Mouse (Mus musculus): ENCODE measurements around the gene Olfr131. TPM values are rescaled to one million over a fixed set of nuclear protein-coding genes. Genes with fewer than 3 reads are reported as not detected.
"Not testable (repeated sequence)": the region's sequence is repeated elsewhere in the genome, so short reads cannot be mapped to it uniquely, and the experiment has no call there.

The Olfr131 gene
- not detected in 2 replicates for polyA plus RNA-seq (2014; fragmentation: Nextera tagmentation; extraction: Ambion mirVana)

DNA sequence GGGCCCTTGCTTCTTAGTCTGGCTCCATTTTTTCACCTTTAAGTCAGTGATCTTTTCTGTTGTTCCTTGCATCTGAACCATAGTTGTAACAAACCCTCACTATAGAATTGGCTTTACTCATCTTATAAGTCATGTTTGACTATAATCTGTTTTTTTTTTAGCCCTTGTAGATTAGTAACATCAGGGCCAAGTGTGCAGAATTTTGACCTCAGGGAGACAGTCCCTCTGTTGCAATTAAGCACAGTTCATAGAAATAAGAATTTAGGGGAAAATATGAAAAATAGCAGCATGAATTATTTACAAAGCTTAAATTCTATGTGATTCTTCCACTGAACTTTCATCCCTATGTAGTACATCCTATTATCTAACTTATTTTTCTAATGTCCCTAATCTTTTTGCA lies at the start of gene Olfr131:
Olfr131 (minus strand) TSS at position 101 of the 400 bp plus-strand sequence.
- Histone ChIP-seq H3K4me2 (replicated peaks; ENCODE audit: low read depth, low read length) (no peak within 1 kb of the TSS), H3K4me1 (ENCODE audit: control insufficient read depth, insufficient read depth, low read length) (no peaks in the 10 kb centered on the region), H3K9ac (ENCODE audit: low read depth, low read length) (no peak within 1 kb of the TSS), H3K27me3 (ENCODE audit: control insufficient read depth, insufficient read depth, low read length) (no peaks in the 10 kb centered on the region), H3K9me3 (ENCODE audit: control insufficient read depth, low read length) (no peaks in the 10 kb centered on the region), H3K36me3 (ENCODE audit: control insufficient read depth, insufficient read depth, low read length) (no peaks in the 10 kb centered on the region), H3K4me3 (ENCODE audit: low read length) (no peak within 1 kb of the TSS), H3K27ac (ENCODE audit: low read depth, low read length) (no peak within 1 kb of the TSS)
- ATAC-seq (ENCODE audit: low FRiP score, low TSS enrichment) = no peak

DNA sequence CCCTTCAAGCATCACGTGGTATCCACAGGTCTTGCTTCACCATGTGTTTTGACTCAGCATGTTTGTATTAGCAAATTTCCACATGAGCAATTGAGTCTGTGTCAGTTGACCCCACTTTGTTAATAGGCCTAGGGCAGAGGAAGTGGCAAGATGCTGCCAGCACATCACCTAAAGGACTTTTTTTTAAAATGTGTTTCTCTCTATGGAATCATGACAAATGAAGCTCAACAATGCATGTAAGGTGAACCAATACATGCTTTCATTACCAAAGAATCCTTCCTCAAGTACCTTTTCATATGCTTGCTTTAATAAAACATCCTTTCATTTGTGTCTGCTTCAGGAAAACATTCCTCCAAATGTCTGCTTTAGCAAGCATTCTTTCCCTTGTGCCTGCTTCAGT lies 45.9 kb upstream of the Olfr131 start, which contains the start of gene Olfr132:
Olfr132 (minus strand) TSS at position 101 of the 400 bp plus-strand sequence.
- no peak within 1 kb of the TSS for H3K9ac ChIP-seq (ENCODE audit: low read depth, low read length)
- H3K36me3 ChIP-seq (ENCODE audit: control insufficient read depth, insufficient read depth, low read length) = no peaks in the 10 kb centered on the region
- 71% methylated on average over 1 of the region's 1 CpGs for WGBS
- no peaks in the 10 kb centered on the region for H3K9me3 ChIP-seq (ENCODE audit: control insufficient read depth, low read length)
- no peak for ATAC-seq (ENCODE audit: low FRiP score, low TSS enrichment)
- H3K4me2 ChIP-seq (replicated peaks; ENCODE audit: low read depth, low read length) = no peak within 1 kb of the TSS
- no peak within 1 kb of the TSS for H3K4me3 ChIP-seq (ENCODE audit: low read length)
- no peak within 1 kb of the TSS for H3K27ac ChIP-seq (ENCODE audit: low read depth, low read length)
- no peaks in the 10 kb centered on the region for H3K27me3 ChIP-seq (ENCODE audit: control insufficient read depth, insufficient read depth, low read length)
- no peaks in the 10 kb centered on the region for H3K4me1 ChIP-seq (ENCODE audit: control insufficient read depth, insufficient read depth, low read length)

DNA sequence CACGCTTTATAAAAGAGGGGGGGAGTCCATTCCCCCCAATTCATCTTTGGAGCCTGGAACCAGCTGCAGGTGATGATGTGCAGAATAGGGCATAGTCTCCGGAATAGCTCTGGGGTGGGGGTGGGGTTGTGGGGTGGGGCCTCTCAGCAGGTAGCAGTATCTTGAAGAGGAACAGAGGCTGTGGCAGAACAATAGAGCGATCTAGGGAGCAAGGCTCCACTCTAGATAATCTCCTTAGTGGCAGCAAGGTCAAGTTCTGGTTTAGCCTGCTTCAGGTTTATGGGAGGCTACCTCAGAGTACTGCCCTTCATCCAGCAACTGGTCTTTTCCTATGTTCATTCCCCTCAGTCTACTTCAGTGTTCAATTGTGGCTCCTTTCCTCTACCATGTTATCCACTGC lies 36.9 kb upstream of the Olfr131 start:
- not testable (repeated sequence) for H3K27ac ChIP-seq (ENCODE audit: low read depth, low read length); H3K9ac ChIP-seq (ENCODE audit: low read depth, low read length); H3K36me3 ChIP-seq (ENCODE audit: control insufficient read depth, insufficient read depth, low read length); H3K9me3 ChIP-seq (ENCODE audit: control insufficient read depth, low read length); H3K4me1 ChIP-seq (ENCODE audit: control insufficient read depth, insufficient read depth, low read length); ATAC-seq (ENCODE audit: low FRiP score, low TSS enrichment); H3K27me3 ChIP-seq (ENCODE audit: control insufficient read depth, insufficient read depth, low read length); H3K4me2 ChIP-seq (replicated peaks; ENCODE audit: low read depth, low read length); H3K4me3 ChIP-seq (ENCODE audit: low read length)
- 68% methylated on average over 3 of the region's 3 CpGs for WGBS

DNA sequence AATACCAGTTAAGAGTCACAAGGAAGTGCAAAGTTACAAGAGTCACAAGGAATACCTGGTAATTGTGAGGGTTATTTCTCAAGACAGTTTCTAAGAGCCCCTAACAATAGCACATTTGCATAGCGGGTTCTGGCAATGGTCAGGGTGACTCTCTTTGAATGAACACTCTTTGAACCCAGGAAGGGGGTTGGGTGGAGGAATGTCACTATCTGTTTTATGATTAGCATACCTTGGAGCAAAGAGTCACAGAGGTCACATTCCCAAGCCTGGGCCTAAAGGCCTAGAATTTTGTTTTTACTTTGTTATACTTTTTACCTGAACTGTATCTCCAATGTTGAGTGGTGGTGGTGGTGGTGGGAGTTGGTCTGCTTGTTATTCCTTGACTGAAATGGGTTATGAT lies 35.7 kb upstream of the Olfr131 start:
- ATAC-seq (ENCODE audit: low FRiP score, low TSS enrichment); H3K9me3 ChIP-seq (ENCODE audit: control insufficient read depth, low read length); H3K36me3 ChIP-seq (ENCODE audit: control insufficient read depth, insufficient read depth, low read length); H3K4me1 ChIP-seq (ENCODE audit: control insufficient read depth, insufficient read depth, low read length); H3K9ac ChIP-seq (ENCODE audit: low read depth, low read length); H3K4me2 ChIP-seq (replicated peaks; ENCODE audit: low read depth, low read length); H3K27me3 ChIP-seq (ENCODE audit: control insufficient read depth, insufficient read depth, low read length); H3K4me3 ChIP-seq (ENCODE audit: low read length); H3K27ac ChIP-seq (ENCODE audit: low read depth, low read length): not testable (repeated sequence)
- 83% methylated on average over 1 of the region's 1 CpGs for WGBS

DNA sequence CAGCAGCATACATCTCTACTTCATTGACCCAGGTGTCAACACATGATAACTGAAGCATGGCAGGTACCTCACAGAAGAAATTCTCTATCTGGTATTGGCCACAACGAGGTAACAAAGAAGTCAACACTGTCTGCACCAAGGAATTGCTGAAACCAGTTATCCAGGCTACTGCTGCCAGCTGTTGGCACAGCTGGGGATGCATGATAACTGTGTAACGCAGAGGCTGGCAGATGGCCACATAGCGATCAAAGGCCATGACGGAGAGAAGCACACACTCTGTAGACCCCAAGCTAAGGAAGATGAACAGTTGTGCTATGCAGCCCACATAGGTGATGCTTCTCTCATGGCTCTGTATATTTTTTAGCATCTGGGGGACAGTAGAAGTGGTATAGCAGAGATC lies 6.1 kb downstream of the Olfr131 start:
- Histone ChIP-seq H3K9ac (ENCODE audit: low read depth, low read length) (no peak overlapping the region), H3K4me2 (replicated peaks; ENCODE audit: low read depth, low read length) (no peak overlapping the region), H3K27me3 (ENCODE audit: control insufficient read depth, insufficient read depth, low read length) (no peaks in the 10 kb centered on the region), H3K36me3 (ENCODE audit: control insufficient read depth, insufficient read depth, low read length) (no peaks in the 10 kb centered on the region), H3K9me3 (ENCODE audit: control insufficient read depth, low read length) (no peaks in the 10 kb centered on the region), H3K4me3 (ENCODE audit: low read length) (no peak overlapping the region), H3K4me1 (ENCODE audit: control insufficient read depth, insufficient read depth, low read length) (no peaks in the 10 kb centered on the region), H3K27ac (ENCODE audit: low read depth, low read length) (no peak overlapping the region)
- 81% methylated on average over 4 of the region's 4 CpGs for WGBS
- no peak for ATAC-seq (ENCODE audit: low FRiP score, low TSS enrichment)

DNA sequence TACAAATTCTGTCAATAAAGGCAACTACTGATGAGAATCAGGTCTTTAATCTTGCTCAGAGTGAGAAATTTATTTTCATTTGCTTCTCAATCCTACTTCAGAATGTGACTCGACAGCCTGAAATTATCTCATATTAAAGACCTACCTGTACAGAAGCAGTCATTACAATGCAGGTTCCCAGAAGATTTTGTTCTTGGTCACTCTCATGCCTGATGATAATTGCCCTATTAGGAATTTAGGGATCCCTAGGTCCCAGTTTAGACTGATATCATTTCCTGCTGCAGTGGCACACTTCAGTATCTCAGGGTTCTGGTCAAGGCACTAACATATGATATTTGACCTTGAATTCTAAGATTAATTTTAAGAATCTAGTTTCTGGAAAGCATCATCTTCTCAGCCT lies 24.9 kb downstream of the Olfr131 start, which contains the start of gene Olfr130:
Olfr130 (plus strand) TSS at position 301 of the 400 bp plus-strand sequence.
- 97% methylated on average over 1 of the region's 1 CpGs for WGBS
- no peaks in the 10 kb centered on the region for H3K27me3 ChIP-seq (ENCODE audit: control insufficient read depth, insufficient read depth, low read length)
- H3K4me1 ChIP-seq (ENCODE audit: control insufficient read depth, insufficient read depth, low read length) = no peaks in the 10 kb centered on the region
- H3K4me2 ChIP-seq (replicated peaks; ENCODE audit: low read depth, low read length) = no peak within 1 kb of the TSS
- H3K4me3 ChIP-seq (ENCODE audit: low read length) = no peak within 1 kb of the TSS
- ATAC-seq (ENCODE audit: low FRiP score, low TSS enrichment) = no peak
- no peak within 1 kb of the TSS for H3K9ac ChIP-seq (ENCODE audit: low read depth, low read length)
- no peaks in the 10 kb centered on the region for H3K36me3 ChIP-seq (ENCODE audit: control insufficient read depth, insufficient read depth, low read length)
- H3K9me3 ChIP-seq (ENCODE audit: control insufficient read depth, low read length) = no peaks in the 10 kb centered on the region
- no peak within 1 kb of the TSS for H3K27ac ChIP-seq (ENCODE audit: low read depth, low read length)

DNA sequence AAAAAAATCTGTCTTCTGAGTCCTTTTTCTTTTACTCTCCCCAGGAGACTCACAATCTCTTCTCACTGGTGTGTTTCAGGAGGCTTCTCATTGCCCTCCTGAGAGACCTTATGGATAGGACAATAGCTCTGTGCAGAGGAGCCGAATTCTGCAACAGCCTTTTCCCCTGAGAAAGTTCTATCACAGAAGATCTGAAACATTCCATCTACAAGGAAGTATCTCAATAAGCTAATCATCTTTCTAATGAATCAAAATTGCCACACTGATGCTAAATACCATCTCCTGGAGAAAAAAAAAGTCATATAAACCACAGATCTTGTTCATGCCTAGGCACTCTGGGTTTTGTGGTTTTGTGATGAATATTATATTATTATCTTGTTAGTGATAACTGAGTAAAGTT lies 28.5 kb downstream of the Olfr131 start, which contains the start of gene Olfr129:
Olfr129 (minus strand) TSS at position 101 of the 400 bp plus-strand sequence.
- H3K9ac ChIP-seq (ENCODE audit: low read depth, low read length) = no peak within 1 kb of the TSS
- H3K4me2 ChIP-seq (replicated peaks; ENCODE audit: low read depth, low read length) = no peak within 1 kb of the TSS
- no peaks in the 10 kb centered on the region for H3K4me1 ChIP-seq (ENCODE audit: control insufficient read depth, insufficient read depth, low read length)
- no peaks in the 10 kb centered on the region for H3K36me3 ChIP-seq (ENCODE audit: control insufficient read depth, insufficient read depth, low read length)
- no peaks in the 10 kb centered on the region for H3K27me3 ChIP-seq (ENCODE audit: control insufficient read depth, insufficient read depth, low read length)
- H3K27ac ChIP-seq (ENCODE audit: low read depth, low read length) = no peak within 1 kb of the TSS
- 73% methylated on average over 1 of the region's 1 CpGs for WGBS
- no peak within 1 kb of the TSS for H3K4me3 ChIP-seq (ENCODE audit: low read length)
- no peak for ATAC-seq (ENCODE audit: low FRiP score, low TSS enrichment)
- no peaks in the 10 kb centered on the region for H3K9me3 ChIP-seq (ENCODE audit: control insufficient read depth, low read length)

Other genes starting within 250 kb of the Olfr131 start
- gene Olfr126, start 241.2 kb downstream of the Olfr131 start, polyA plus RNA-seq (2014; fragmentation: Nextera tagmentation; extraction: Ambion mirVana) = not detected in 2 replicates
- gene Olfr127, start 188.3 kb downstream of the Olfr131 start, polyA plus RNA-seq (2014; fragmentation: Nextera tagmentation; extraction: Ambion mirVana) = not detected in 2 replicates
- not detected in 2 replicates for gene Olfr128, start 168.1 kb downstream of the Olfr131 start, polyA plus RNA-seq (2014; fragmentation: Nextera tagmentation; extraction: Ambion mirVana)
- gene Olfr761, start 135.6 kb downstream of the Olfr131 start, polyA plus RNA-seq (2014; fragmentation: Nextera tagmentation; extraction: Ambion mirVana) = not detected in 2 replicates
- not detected in 2 replicates for gene Olfr129, start 28.6 kb downstream of the Olfr131 start, polyA plus RNA-seq (2014; fragmentation: Nextera tagmentation; extraction: Ambion mirVana)
- gene Olfr130, start 24.8 kb downstream of the Olfr131 start, polyA plus RNA-seq (2014; fragmentation: Nextera tagmentation; extraction: Ambion mirVana) = not detected in 2 replicates
- gene Olfr132, start 45.8 kb upstream of the Olfr131 start, polyA plus RNA-seq (2014; fragmentation: Nextera tagmentation; extraction: Ambion mirVana) = not detected in 2 replicates
- not detected in 2 replicates for gene Olfr133, start 56.6 kb upstream of the Olfr131 start, polyA plus RNA-seq (2014; fragmentation: Nextera tagmentation; extraction: Ambion mirVana)
- not detected in 2 replicates for gene Olfr134, start 82.7 kb upstream of the Olfr131 start, polyA plus RNA-seq (2014; fragmentation: Nextera tagmentation; extraction: Ambion mirVana)
- not detected in 2 replicates for gene Olfr135, start 115.6 kb upstream of the Olfr131 start, polyA plus RNA-seq (2014; fragmentation: Nextera tagmentation; extraction: Ambion mirVana)
- gene Olfr138, start 172.3 kb upstream of the Olfr131 start, polyA plus RNA-seq (2014; fragmentation: Nextera tagmentation; extraction: Ambion mirVana) = not detected in 2 replicates
- not detected in 2 replicates for gene Olfr137, start 218.9 kb upstream of the Olfr131 start, polyA plus RNA-seq (2014; fragmentation: Nextera tagmentation; extraction: Ambion mirVana)
- gene Olfr136, start 241.1 kb upstream of the Olfr131 start, polyA plus RNA-seq (2014; fragmentation: Nextera tagmentation; extraction: Ambion mirVana) = not detected in 2 replicates

Data from kidney, embryonic 14.5 days (tissue).